Mouse (Mus musculus): Measurements from ENCODE around the gene Neurod6. TPM values are rescaled to one million over a fixed set of nuclear protein-coding genes. Genes with fewer than 3 reads are reported as not detected.
"Not testable (repeated sequence)": the region's sequence is repeated elsewhere in the genome, so short reads cannot be mapped to it uniquely, and the experiment has no call there.

The Neurod6 gene
- 100 to 1,000 TPM; 226 to 249 TPM for total RNA-seq (2021)

GRCm38 (mm10) chr6:55680974-55681373, at the start of gene Neurod6:
Gene Neurod6 (minus strand): TSS chr6:55681263.
- intact Hi-C loops (cut with DNase I) = loop anchor here (2.0 to 5.0 kb wide), 2 partner anchors 118 to 271 kb away; no protein-coding TSS in a partner anchor
- DNase-seq = peak; percentile 78

GRCm38 (mm10) chr6:55717209-55717608, 36.1 kb upstream of the Neurod6 start:
- peak; percentile 86 for DNase-seq
- intact Hi-C loops (cut with DNase I) = no loop called here

- intact Hi-C loops (cut with DNase I) = no loop called here
- DNase-seq = no peak
These were observed 34.4 kb upstream of the Neurod6 start for GRCm38 (mm10) chr6:55715446-55715845.

GRCm38 (mm10) chr6:55710913-55711312, 29.9 kb upstream of the Neurod6 start:
- intact Hi-C loops (cut with DNase I); DNase-seq: not testable (repeated sequence)

GRCm38 (mm10) chr6:55704759-55705104, 23.7 kb upstream of the Neurod6 start:
- intact Hi-C loops (cut with DNase I) = no loop called here
- no peak for DNase-seq

GRCm38 (mm10) chr6:55704061-55704758, 23.1 kb upstream of the Neurod6 start:
- no peak for DNase-seq
- intact Hi-C loops (cut with DNase I) = no loop called here

- DNase-seq = no peak
- intact Hi-C loops (cut with DNase I) = no loop called here
These were observed 19.6 kb upstream of the Neurod6 start for GRCm38 (mm10) chr6:55700392-55701386.

GRCm38 (mm10) chr6:55690015-55690531, 9.0 kb upstream of the Neurod6 start:
- intact Hi-C loops (cut with DNase I) = no loop called here
- no peak for DNase-seq

GRCm38 (mm10) chr6:55683506-55683905, 2.4 kb upstream of the Neurod6 start:
- no peak for DNase-seq
- intact Hi-C loops (cut with DNase I) = loop anchor here (5.0 kb wide), 1 partner anchor 269 kb away; no protein-coding TSS in a partner anchor

- no peak for DNase-seq
- intact Hi-C loops (cut with DNase I) = loop anchor here (5.0 kb wide), 1 partner anchor 269 kb away; no protein-coding TSS in a partner anchor
These were observed 1.8 kb upstream of the Neurod6 start for GRCm38 (mm10) chr6:55682886-55683285.

GRCm38 (mm10) chr6:55678571-55679185, 2.4 kb downstream of the Neurod6 start:
- DNase-seq = peak; percentile 17
- intact Hi-C loops (cut with DNase I) = loop anchor here (5.0 to 10.0 kb wide), 2 partner anchors 134 to 156 kb away; no protein-coding TSS in a partner anchor

- DNase-seq = peak; percentile 14
- intact Hi-C loops (cut with DNase I) = loop anchor here (5.0 to 10.0 kb wide), 2 partner anchors 133 to 155 kb away; no protein-coding TSS in a partner anchor
These were observed 3.7 kb downstream of the Neurod6 start for GRCm38 (mm10) chr6:55677326-55677725.

- intact Hi-C loops (cut with DNase I) = loop anchor here (5.0 to 10.0 kb wide), 2 partner anchors 132 to 154 kb away; no protein-coding TSS in a partner anchor
- DNase-seq = peak; percentile 58
These were observed 4.3 kb downstream of the Neurod6 start for GRCm38 (mm10) chr6:55676663-55677311.

GRCm38 (mm10) chr6:55676141-55676662, 4.9 kb downstream of the Neurod6 start:
- peak; percentile 11 for DNase-seq
- intact Hi-C loops (cut with DNase I) = loop anchor here (5.0 to 10.0 kb wide), 2 partner anchors 131 to 154 kb away; no protein-coding TSS in a partner anchor

- DNase-seq = no peak
- intact Hi-C loops (cut with DNase I) = no loop called here
These were observed 13.3 kb downstream of the Neurod6 start for GRCm38 (mm10) chr6:55667801-55668200.

- DNase-seq = peak; percentile 63
- intact Hi-C loops (cut with DNase I) = no loop called here
These were observed 19.7 kb downstream of the Neurod6 start for GRCm38 (mm10) chr6:55661126-55661915.

GRCm38 (mm10) chr6:55649996-55650395, 31.1 kb downstream of the Neurod6 start:
- intact Hi-C loops (cut with DNase I) = no loop called here
- DNase-seq = no peak

GRCm38 (mm10) chr6:55649581-55649980, 31.5 kb downstream of the Neurod6 start:
- no peak for DNase-seq
- intact Hi-C loops (cut with DNase I) = no loop called here

GRCm38 (mm10) chr6:55648886-55649285, 32.2 kb downstream of the Neurod6 start:
- DNase-seq = no peak
- intact Hi-C loops (cut with DNase I) = no loop called here
